Mouse (Mus musculus) liver (tissue): ENCODE measurements around the gene Hist2h2aa1.
"Not testable (repeated sequence)": the region's sequence is repeated elsewhere in the genome, so short reads cannot be mapped to it uniquely, and the experiment has no call there.

Source experiments
- DNase-seq: peaks from one replicate; pipeline ENCODE4 v3.0.0-alpha.2; 2020; ENCODE audit warnings: mixed read lengths

The Hist2h2aa1 gene

GRCm38 (mm10) chr3:96245003-96245886 lies at the start of gene Hist2h2aa1:
Gene Hist2h2aa1, plus strand, starts transcription at chr3:96245497.
- peak; percentile 83 for DNase-seq

GRCm38 (mm10) chr3:96195616-96196313 lies 49.5 kb upstream of the Hist2h2aa1 start:
- no peak for DNase-seq

GRCm38 (mm10) chr3:96196437-96197128 lies 48.7 kb upstream of the Hist2h2aa1 start:
- DNase-seq: no peak

GRCm38 (mm10) chr3:96197129-96197749 lies 48.1 kb upstream of the Hist2h2aa1 start:
- peak; percentile 90 for DNase-seq

GRCm38 (mm10) chr3:96198181-96198580 lies 47.1 kb upstream of the Hist2h2aa1 start:
- DNase-seq: peak; percentile 27

GRCm38 (mm10) chr3:96198601-96199251 lies 46.6 kb upstream of the Hist2h2aa1 start:
- not testable (repeated sequence) for DNase-seq

GRCm38 (mm10) chr3:96199731-96200130 lies 45.6 kb upstream of the Hist2h2aa1 start:
- DNase-seq: no peak

- DNase-seq: no peak
Measured at GRCm38 (mm10) chr3:96207819-96208218, 37.5 kb upstream of the Hist2h2aa1 start.

GRCm38 (mm10) chr3:96209242-96209641 lies 36.1 kb upstream of the Hist2h2aa1 start:
- DNase-seq: no peak

- DNase-seq: peak; percentile 37
Measured at GRCm38 (mm10) chr3:96219191-96219641, 26.1 kb upstream of the Hist2h2aa1 start.

- peak; percentile 78 for DNase-seq
Measured at GRCm38 (mm10) chr3:96219661-96220130, 25.6 kb upstream of the Hist2h2aa1 start, which contains the start of the genes Bola1 and Hist2h2ab. Gene Bola1, minus strand, starts transcription at chr3:96219709. Gene Hist2h2ab, plus strand, starts transcription at chr3:96219865.

GRCm38 (mm10) chr3:96220131-96220764 lies 25.0 kb upstream of the Hist2h2aa1 start:
- peak; percentile 57 for DNase-seq

GRCm38 (mm10) chr3:96220765-96221639 lies 24.3 kb upstream of the Hist2h2aa1 start, which contains the start of the genes Hist2h2ac and Hist2h2be:
Gene Hist2h2ac, minus strand, starts transcription at chr3:96220880.
Gene Hist2h2be, plus strand, starts transcription at chr3:96221119.
- peak; percentile 89 for DNase-seq

GRCm38 (mm10) chr3:96221640-96222038 lies 23.7 kb upstream of the Hist2h2aa1 start:
- DNase-seq: peak; percentile 51

- no peak for DNase-seq
Measured at GRCm38 (mm10) chr3:96222774-96223173, 22.5 kb upstream of the Hist2h2aa1 start.

GRCm38 (mm10) chr3:96225421-96225820 lies 19.9 kb upstream of the Hist2h2aa1 start:
- DNase-seq: no peak

- DNase-seq: no peak
Measured at GRCm38 (mm10) chr3:96226695-96227648, 18.3 kb upstream of the Hist2h2aa1 start.

GRCm38 (mm10) chr3:96228828-96229227 lies 16.5 kb upstream of the Hist2h2aa1 start:
- DNase-seq: no peak

- DNase-seq: no peak
Measured at GRCm38 (mm10) chr3:96230404-96230803, 14.9 kb upstream of the Hist2h2aa1 start.
